Mouse (Mus musculus) ovary, adult 2 months (tissue): ENCODE measurements around the gene Pnlip. TPM values are rescaled to one million over a fixed set of nuclear protein-coding genes. Genes with fewer than 3 reads are reported as not detected.

Source experiments
- polyA plus RNA-seq: library from polyadenylated mRNA; depleted of rRNA; stranded (reverse); fragments of >200 nt; gene quantifications from 2 replicates; pipeline ENCODE4 v1.2.3, GENCODE M21; 2012; rRNA removed

The Pnlip gene
- 0.34 and 0.58 TPM in 2 replicates for polyA plus RNA-seq

DNA sequence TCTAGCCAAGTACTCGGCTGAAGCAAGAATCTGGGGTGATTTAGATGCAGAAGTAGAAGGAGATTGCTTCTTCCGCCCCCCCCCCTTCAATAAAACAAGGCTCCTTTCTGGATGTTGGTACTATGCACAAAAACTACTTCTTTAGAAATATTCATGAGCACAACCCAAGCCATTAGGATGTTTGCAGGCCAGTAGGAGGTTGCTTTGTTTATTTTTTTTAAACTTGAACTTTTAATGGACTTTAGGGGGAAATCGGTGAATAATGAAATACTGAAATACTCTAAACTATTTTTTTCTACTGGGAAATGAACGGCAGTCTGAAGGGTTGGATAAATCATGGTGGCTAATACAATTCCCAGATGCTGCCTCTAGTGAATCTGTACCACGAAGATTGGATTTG lies at the start of gene Pnlip:
Pnlip (plus strand) TSS at position 301 of the 400 bp plus-strand sequence.

DNA sequence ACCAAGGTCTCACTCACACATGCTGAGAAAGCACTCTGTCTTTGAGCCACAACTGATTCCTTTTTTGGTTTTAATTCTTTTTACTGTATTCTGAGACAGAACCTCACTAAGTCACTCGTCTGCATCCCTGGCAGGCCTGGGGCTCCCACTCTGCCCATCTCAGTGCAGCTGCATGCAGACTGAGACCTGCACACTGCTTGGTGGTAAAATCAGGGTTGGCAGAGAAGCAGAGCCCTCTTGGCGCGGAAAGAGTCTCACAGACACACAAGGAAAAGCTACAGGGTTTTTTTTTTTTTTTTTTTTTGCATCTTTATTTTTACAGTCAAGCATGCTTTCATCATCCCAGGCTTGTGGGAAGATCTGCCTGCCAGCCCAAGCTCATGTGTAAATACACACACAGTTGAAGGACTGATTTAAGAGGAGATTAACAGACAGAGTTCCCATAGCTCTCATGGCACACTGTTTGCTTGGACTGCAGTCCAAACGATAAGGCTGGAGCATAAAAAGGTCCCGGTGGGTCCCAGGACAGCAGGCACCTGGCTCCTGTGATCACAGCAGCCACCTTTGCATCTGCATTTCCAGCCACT lies 76.2 kb downstream of the Pnlip start, which contains the start of gene Pnliprp1:
Pnliprp1 (plus strand) TSS at position 443 of the 587 bp plus-strand sequence.

Other genes starting within 250 kb of the Pnlip start
- gene Gfra1, start 196.6 kb upstream of the Pnlip start, polyA plus RNA-seq: 2.8 and 6.3 TPM in 2 replicates
- gene Ccdc172, start 140.5 kb upstream of the Pnlip start, polyA plus RNA-seq: not detected in 2 replicates
- 0.57 and 0.77 TPM in 2 replicates for gene Pnliprp1, start 76.4 kb downstream of the Pnlip start, polyA plus RNA-seq
- 0.10 TPM in 1 of 2 replicates, not detected in the other for gene Pnliprp2, start 107.2 kb downstream of the Pnlip start, polyA plus RNA-seq
- 0.50 and 1.6 TPM in 2 replicates for gene 1700019N19Rik, start 142.0 kb downstream of the Pnlip start, polyA plus RNA-seq